Mouse (Mus musculus): ENCODE results near the gene Ddx39b.
"Not testable (repeated sequence)": the region's sequence is repeated elsewhere in the genome, so short reads cannot be mapped to it uniquely, and the experiment has no call there.

- not testable (repeated sequence) for TF ChIP-seq USF1 (IDR thresholded peaks at IDR 0.05; ENCODE audit: low read depth, low read length); EP300 (IDR thresholded peaks at IDR 0.05; ENCODE audit: low read depth in 1 of 2, low read length in 2 of 2); BHLHE40 (IDR thresholded peaks at IDR 0.05; ENCODE audit: borderline replicate concordance, low read depth, low read length); ZNF384 (IDR thresholded peaks at IDR 0.05; ENCODE audit: low read depth, low read length); POLR2A (IDR thresholded peaks at IDR 0.05; ENCODE audit: control insufficient read depth in 1 of 2, insufficient read depth in 1 of 2, low read depth in 1 of 2, low read length in 2 of 2, poor library complexity in 1 of 2); CHD2 (IDR thresholded peaks at IDR 0.05; ENCODE audit: low read length); MAFK (IDR thresholded peaks at IDR 0.05; ENCODE audit: borderline replicate concordance, low read depth, low read length); HCFC1 (IDR thresholded peaks at IDR 0.05; ENCODE audit: low read depth, low read length)
- TF ChIP-seq CTCF (IDR thresholded peaks at IDR 0.05 in 2 of 3, conservative IDR thresholded peaks at IDR 0.05 in 1 of 3; ENCODE audit: control insufficient read depth in 1 of 3, insufficient read depth in 1 of 3, low read depth in 2 of 3, low read length in 3 of 3, poor library complexity in 1 of 3, severe bottlenecking in 1 of 3), result peak; percentile 60 to 88 (median 72)
Measured at GRCm38 (mm10) chr17:35295796-35296195, 54.2 kb downstream of the Ddx39b start.
